Mouse (Mus musculus): ENCODE results near the gene Map3k19. TPM values are rescaled to one million over a fixed set of nuclear protein-coding genes. Genes with fewer than 3 reads are reported as not detected.

Gene Map3k19
- polyA plus RNA-seq, 1 experiment from 2014 or later = not detected

- H3K4me3 ChIP-seq = no peak overlapping the region
- no peaks in the 10 kb centered on the region for H3K27me3 ChIP-seq (ENCODE audit: low read depth, poor library complexity, severe bottlenecking)
- no peaks in the 10 kb centered on the region for H3K36me3 ChIP-seq
- 64% methylated on average over 4 of the region's 4 CpGs for WGBS
- H3K9me3 ChIP-seq (replicated peaks) = no peaks in the 10 kb centered on the region
- no peak for DNase-seq (ENCODE audit: low spot score)
- peaks cover 6% of the 10 kb centered on the region; the same call in 1 of the 2 replicates for H3K4me1 ChIP-seq
- H3K27ac ChIP-seq = no peak overlapping the region
Measured at GRCm38 (mm10) chr1:127836619-127837018, 18.2 kb downstream of the Map3k19 start.

GRCm38 (mm10) chr1:127834202-127834601 is 20.6 kb downstream of the Map3k19 start:
- WGBS = 76% methylated on average over 4 of the region's 4 CpGs
- peaks cover 6% of the 10 kb centered on the region; the same call in 1 of the 2 replicates for H3K4me1 ChIP-seq
- H3K4me3 ChIP-seq = no peak overlapping the region
- DNase-seq (ENCODE audit: low spot score) = no peak
- H3K27ac ChIP-seq = no peak overlapping the region
- H3K36me3 ChIP-seq = no peaks in the 10 kb centered on the region
- H3K9me3 ChIP-seq (replicated peaks) = no peaks in the 10 kb centered on the region
- H3K27me3 ChIP-seq (ENCODE audit: low read depth, poor library complexity, severe bottlenecking) = no peaks in the 10 kb centered on the region

GRCm38 (mm10) chr1:127833714-127834113 is 21.1 kb downstream of the Map3k19 start:
- no peaks in the 10 kb centered on the region for H3K36me3 ChIP-seq
- 58% methylated on average over 2 of the region's 2 CpGs for WGBS

GRCm38 (mm10) chr1:127830215-127830921 is 24.5 kb downstream of the Map3k19 start:
- H3K36me3 ChIP-seq = no peaks in the 10 kb centered on the region
- H3K27me3 ChIP-seq (ENCODE audit: low read depth, poor library complexity, severe bottlenecking) = no peaks in the 10 kb centered on the region
- DNase-seq (ENCODE audit: low spot score) = no peak
- peaks cover 3% of the 10 kb centered on the region; the same call in 1 of the 2 replicates for H3K4me1 ChIP-seq
- no peak overlapping the region for H3K4me3 ChIP-seq
- H3K9me3 ChIP-seq (replicated peaks) = no peaks in the 10 kb centered on the region
- 93% methylated on average over 13 of the region's 13 CpGs for WGBS
- no peak overlapping the region for H3K27ac ChIP-seq

More at GRCm38 (mm10) chr1:127833714-127834113, 21.1 kb downstream of the Map3k19 start:
- Histone ChIP-seq H3K4me3 (no peak overlapping the region), H3K4me1 (peaks cover 6% of the 10 kb centered on the region; the same call in 1 of the 2 replicates), H3K9me3 (replicated peaks) (no peaks in the 10 kb centered on the region), H3K27ac (no peak overlapping the region), H3K27me3 (ENCODE audit: low read depth, poor library complexity, severe bottlenecking) (no peaks in the 10 kb centered on the region)
- no peak for DNase-seq (ENCODE audit: low spot score)

GRCm38 (mm10) chr1:127827325-127827724 is 27.5 kb downstream of the Map3k19 start:
- DNase-seq (ENCODE audit: low spot score) = no peak

GRCm38 (mm10) chr1:127816381-127816780 is 38.5 kb downstream of the Map3k19 start:
- Histone ChIP-seq H3K4me1 (no peaks in the 10 kb centered on the region), H3K27ac (no peak overlapping the region), H3K27me3 (ENCODE audit: low read depth, poor library complexity, severe bottlenecking) (no peaks in the 10 kb centered on the region), H3K4me3 (no peak overlapping the region), H3K9me3 (replicated peaks) (no peaks in the 10 kb centered on the region), H3K36me3 (no peaks in the 10 kb centered on the region)
- 88% methylated on average over 6 of the region's 6 CpGs for WGBS
- DNase-seq (ENCODE audit: low spot score) = no peak

More at GRCm38 (mm10) chr1:127827325-127827724, 27.5 kb downstream of the Map3k19 start:
- H3K4me1 ChIP-seq = no peaks in the 10 kb centered on the region
- H3K9me3 ChIP-seq (replicated peaks) = no peaks in the 10 kb centered on the region
- H3K4me3 ChIP-seq = no peak overlapping the region
- H3K27ac ChIP-seq = no peak overlapping the region
- WGBS = 22% methylated on average over 2 of the region's 2 CpGs
- H3K27me3 ChIP-seq (ENCODE audit: low read depth, poor library complexity, severe bottlenecking) = no peaks in the 10 kb centered on the region
- no peaks in the 10 kb centered on the region for H3K36me3 ChIP-seq

- Histone ChIP-seq H3K4me3 (no peak overlapping the region), H3K27ac (no peak overlapping the region), H3K4me1 (no peaks in the 10 kb centered on the region), H3K9me3 (replicated peaks) (no peaks in the 10 kb centered on the region), H3K36me3 (no peaks in the 10 kb centered on the region), H3K27me3 (ENCODE audit: low read depth, poor library complexity, severe bottlenecking) (no peaks in the 10 kb centered on the region)
- 75% methylated on average over 7 of the region's 7 CpGs for WGBS
- DNase-seq (ENCODE audit: low spot score) = no peak
Measured at GRCm38 (mm10) chr1:127812929-127813328, 41.9 kb downstream of the Map3k19 start.

- 96% methylated on average over 7 of the region's 7 CpGs for WGBS
- no peak for DNase-seq (ENCODE audit: low spot score)
- Histone ChIP-seq H3K9me3 (replicated peaks) (no peaks in the 10 kb centered on the region), H3K4me1 (no peaks in the 10 kb centered on the region), H3K27me3 (ENCODE audit: low read depth, poor library complexity, severe bottlenecking) (no peaks in the 10 kb centered on the region), H3K36me3 (peaks cover 29% of the 10 kb centered on the region), H3K4me3 (no peak overlapping the region), H3K27ac (no peak overlapping the region)
Measured at GRCm38 (mm10) chr1:127808671-127809070, 46.2 kb downstream of the Map3k19 start.

GRCm38 (mm10) chr1:127802916-127803315 is 51.9 kb downstream of the Map3k19 start:
- H3K4me3 ChIP-seq = no peak overlapping the region
- H3K36me3 ChIP-seq = peaks cover 78% of the 10 kb centered on the region
- H3K4me1 ChIP-seq = no peaks in the 10 kb centered on the region
- no peaks in the 10 kb centered on the region for H3K27me3 ChIP-seq (ENCODE audit: low read depth, poor library complexity, severe bottlenecking)
- DNase-seq (ENCODE audit: low spot score) = no peak
- 93% methylated on average over 8 of the region's 8 CpGs for WGBS
- H3K27ac ChIP-seq = no peak overlapping the region
- H3K9me3 ChIP-seq (replicated peaks) = no peaks in the 10 kb centered on the region

- Histone ChIP-seq H3K9me3 (replicated peaks) (no peaks in the 10 kb centered on the region), H3K36me3 (peaks cover 71% of the 10 kb centered on the region), H3K4me1 (no peaks in the 10 kb centered on the region), H3K4me3 (no peak overlapping the region), H3K27me3 (ENCODE audit: low read depth, poor library complexity, severe bottlenecking) (no peaks in the 10 kb centered on the region), H3K27ac (no peak overlapping the region)
- WGBS = 83% methylated on average over 1 of the region's 1 CpGs
- DNase-seq (ENCODE audit: low spot score) = no peak
Measured at GRCm38 (mm10) chr1:127796752-127797151, 58.1 kb downstream of the Map3k19 start.

GRCm38 (mm10) chr1:127796341-127796740 is 58.5 kb downstream of the Map3k19 start:
- Histone ChIP-seq H3K9me3 (replicated peaks) (no peaks in the 10 kb centered on the region), H3K27me3 (ENCODE audit: low read depth, poor library complexity, severe bottlenecking) (no peaks in the 10 kb centered on the region), H3K36me3 (peaks cover 70% of the 10 kb centered on the region), H3K27ac (no peak overlapping the region), H3K4me1 (no peaks in the 10 kb centered on the region), H3K4me3 (no peak overlapping the region)
- DNase-seq (ENCODE audit: low spot score) = no peak
- 90% methylated on average over 4 of the region's 4 CpGs for WGBS

- Histone ChIP-seq H3K4me1 (no peaks in the 10 kb centered on the region), H3K36me3 (peaks cover 61% of the 10 kb centered on the region), H3K27me3 (ENCODE audit: low read depth, poor library complexity, severe bottlenecking) (no peaks in the 10 kb centered on the region), H3K27ac (no peak overlapping the region), H3K4me3 (no peak overlapping the region), H3K9me3 (replicated peaks) (no peaks in the 10 kb centered on the region)
- 92% methylated on average over 6 of the region's 6 CpGs for WGBS
- no peak for DNase-seq (ENCODE audit: low spot score)
Measured at GRCm38 (mm10) chr1:127795087-127795769, 59.6 kb downstream of the Map3k19 start.

- no peak for DNase-seq (ENCODE audit: low spot score)
- Histone ChIP-seq H3K4me3 (no peak overlapping the region), H3K36me3 (peaks cover 46% of the 10 kb centered on the region), H3K4me1 (no peaks in the 10 kb centered on the region), H3K27ac (no peak overlapping the region), H3K9me3 (replicated peaks) (no peaks in the 10 kb centered on the region), H3K27me3 (ENCODE audit: low read depth, poor library complexity, severe bottlenecking) (no peaks in the 10 kb centered on the region)
- WGBS = 100% methylated on average over 1 of the region's 1 CpGs
Measured at GRCm38 (mm10) chr1:127793459-127793858, 61.4 kb downstream of the Map3k19 start.
